Mouse (Mus musculus): ENCODE results near the gene Gm37240. TPM values are rescaled to one million over a fixed set of nuclear protein-coding genes. Genes with fewer than 3 reads are reported as not detected.
"Not testable (repeated sequence)": the region's sequence is repeated elsewhere in the genome, so short reads cannot be mapped to it uniquely, and the experiment has no call there.

Gm37240 gene
- total RNA-seq, 2 experiments from 2014 or later, result 0.27 to 1.1 TPM

- intact Hi-C loops (cut with DNase I), result no loop called here
- Histone ChIP-seq H3K27ac (no peak overlapping the region), H3K4me3 (no peak overlapping the region)
- no peak for TF ChIP-seq CTCF (IDR thresholded peaks at IDR 0.05)
- no peak for DNase-seq (ENCODE audit: extremely low spot score in 1 of 2, low spot score in 2 of 2)
Measured at GRCm38 (mm10) chr3:84875306-84875705, 1012.0 kb downstream of the Gm37240 start.

GRCm38 (mm10) chr3:84870126-84870525, 1017.2 kb downstream of the Gm37240 start:
- no peak overlapping the region for H3K4me3 ChIP-seq
- intact Hi-C loops (cut with DNase I), result no loop called here

GRCm38 (mm10) chr3:84867991-84868390, 1019.3 kb downstream of the Gm37240 start:
- DNase-seq (ENCODE audit: extremely low spot score in 1 of 2, low spot score in 2 of 2), result no peak
- H3K4me3 ChIP-seq, result no peak overlapping the region
- intact Hi-C loops (cut with DNase I), result no loop called here
- H3K27ac ChIP-seq, result no peak overlapping the region
- no peak for TF ChIP-seq CTCF (IDR thresholded peaks at IDR 0.05)

More at GRCm38 (mm10) chr3:84870126-84870525, 1017.2 kb downstream of the Gm37240 start:
- H3K27ac ChIP-seq, result no peak overlapping the region
- DNase-seq (ENCODE audit: extremely low spot score in 1 of 2, low spot score in 2 of 2), result no peak
- peak; percentile 48 for TF ChIP-seq CTCF (IDR thresholded peaks at IDR 0.05)

- Histone ChIP-seq H3K4me3 (no peak overlapping the region), H3K27ac (no peak overlapping the region)
- no peak for DNase-seq (ENCODE audit: extremely low spot score in 1 of 2, low spot score in 2 of 2)
- intact Hi-C loops (cut with DNase I), result no loop called here
- TF ChIP-seq CTCF (IDR thresholded peaks at IDR 0.05), result no peak
Measured at GRCm38 (mm10) chr3:84867434-84867975, 1019.8 kb downstream of the Gm37240 start.

- intact Hi-C loops (cut with DNase I), result no loop called here
- no peak overlapping the region for H3K27ac ChIP-seq
- H3K4me3 ChIP-seq, result no peak overlapping the region
- TF ChIP-seq CTCF (IDR thresholded peaks at IDR 0.05), result no peak
- DNase-seq (ENCODE audit: extremely low spot score in 1 of 2, low spot score in 2 of 2), result no peak
Measured at GRCm38 (mm10) chr3:84866866-84867265, 1020.5 kb downstream of the Gm37240 start.

- H3K4me3 ChIP-seq, result no peak overlapping the region
- no peak for TF ChIP-seq CTCF (IDR thresholded peaks at IDR 0.05)
- no peak for DNase-seq (ENCODE audit: extremely low spot score in 1 of 2, low spot score in 2 of 2)
- H3K27ac ChIP-seq, result no peak overlapping the region
- intact Hi-C loops (cut with DNase I), result no loop called here
Measured at GRCm38 (mm10) chr3:84865684-84866083, 1021.6 kb downstream of the Gm37240 start.

GRCm38 (mm10) chr3:84861817-84862216, 1025.5 kb downstream of the Gm37240 start:
- H3K27ac ChIP-seq; H3K4me3 ChIP-seq; DNase-seq (ENCODE audit: extremely low spot score in 1 of 2, low spot score in 2 of 2); intact Hi-C loops (cut with DNase I): not testable (repeated sequence)

- no peak for DNase-seq (ENCODE audit: extremely low spot score in 1 of 2, low spot score in 2 of 2)
- Histone ChIP-seq H3K27ac (no peak overlapping the region), H3K4me3 (no peak overlapping the region)
- intact Hi-C loops (cut with DNase I), result no loop called here
- no peak for TF ChIP-seq CTCF (IDR thresholded peaks at IDR 0.05)
Measured at GRCm38 (mm10) chr3:84860669-84861068, 1026.6 kb downstream of the Gm37240 start.

GRCm38 (mm10) chr3:84854440-84854839, 1032.9 kb downstream of the Gm37240 start:
- DNase-seq (ENCODE audit: extremely low spot score in 1 of 2, low spot score in 2 of 2), result no peak
- intact Hi-C loops (cut with DNase I), result no loop called here
- no peak overlapping the region for H3K4me3 ChIP-seq
- no peak overlapping the region for H3K27ac ChIP-seq
- TF ChIP-seq CTCF (IDR thresholded peaks at IDR 0.05), result no peak

GRCm38 (mm10) chr3:84852877-84853276, 1034.4 kb downstream of the Gm37240 start:
- no peak for DNase-seq (ENCODE audit: extremely low spot score in 1 of 2, low spot score in 2 of 2)
- TF ChIP-seq CTCF (IDR thresholded peaks at IDR 0.05), result no peak
- Histone ChIP-seq H3K27ac (peak overlapping the region; percentile 28; the same call in 1 of the 2 replicates), H3K4me3 (no peak overlapping the region)
- intact Hi-C loops (cut with DNase I), result no loop called here

- no peak overlapping the region for H3K27ac ChIP-seq
- no peak overlapping the region for H3K4me3 ChIP-seq
- intact Hi-C loops (cut with DNase I), result no loop called here
- no peak for TF ChIP-seq CTCF (IDR thresholded peaks at IDR 0.05)
- DNase-seq (ENCODE audit: extremely low spot score in 1 of 2, low spot score in 2 of 2), result no peak
Measured at GRCm38 (mm10) chr3:84851801-84852200, 1035.5 kb downstream of the Gm37240 start.

GRCm38 (mm10) chr3:84850418-84850817, 1036.9 kb downstream of the Gm37240 start:
- TF ChIP-seq CTCF (IDR thresholded peaks at IDR 0.05), result no peak
- intact Hi-C loops (cut with DNase I), result no loop called here
- DNase-seq (ENCODE audit: extremely low spot score in 1 of 2, low spot score in 2 of 2), result no peak
- Histone ChIP-seq H3K4me3 (no peak overlapping the region), H3K27ac (no peak overlapping the region)

GRCm38 (mm10) chr3:84848798-84849197, 1038.5 kb downstream of the Gm37240 start:
- no peak; the same call in 1 of the 2 replicates for TF ChIP-seq CTCF (IDR thresholded peaks at IDR 0.05)
- H3K4me3 ChIP-seq, result no peak overlapping the region
- intact Hi-C loops (cut with DNase I), result no loop called here
- no peak overlapping the region for H3K27ac ChIP-seq
- no peak for DNase-seq (ENCODE audit: extremely low spot score in 1 of 2, low spot score in 2 of 2)
